Mouse (Mus musculus) CD4-positive, CD25-positive, alpha-beta regulatory T cell, adult 9 weeks (primary cell): ENCODE measurements around the gene Dcaf4. TPM values are rescaled to one million over a fixed set of nuclear protein-coding genes. Genes with fewer than 3 reads are reported as not detected.

Experiments used
- polyA plus RNA-seq: library from polyadenylated mRNA; unstranded; fragments of 100-300 nt; shearing (Covaris generic); gene quantifications from one replicate; pipeline ENCODE4 v1.2.1, GENCODE M21; 2017

Dcaf4 gene
- polyA plus RNA-seq = 30.3 TPM

GRCm38 (mm10) chr12:83520311-83520890, at the start of gene Dcaf4:
Gene Dcaf4, plus strand, starts transcription at chr12:83520466.

GRCm38 (mm10) chr12:83487476-83487991, 32.7 kb upstream of the Dcaf4 start, which contains the start of gene Dpf3:
Gene Dpf3, minus strand, starts transcription at chr12:83487716.

Other genes starting within 250 kb of the Dcaf4 start
- gene Dpf3, start 32.8 kb upstream of the Dcaf4 start, polyA plus RNA-seq = 0.42 TPM
- gene Zfyve1, start 76.8 kb downstream of the Dcaf4 start, polyA plus RNA-seq = 11.5 TPM
- 447 TPM for gene Rbm25, start 110.8 kb downstream of the Dcaf4 start, polyA plus RNA-seq
- 132 TPM for gene Psen1, start 167.7 kb downstream of the Dcaf4 start, polyA plus RNA-seq
- not detected for gene Papln, start 243.2 kb downstream of the Dcaf4 start, polyA plus RNA-seq